Mouse (Mus musculus) heart, embryonic 11.5 days (tissue): Measurements from ENCODE around the gene Aifm3. TPM values are rescaled to one million over a fixed set of nuclear protein-coding genes. Genes with fewer than 3 reads are reported as not detected.

Experiments
- ATAC-seq: fragments of 200-750 bp; cut with Nextera tagmentation; replicated peaks from 2 replicates; pipeline ENCODE4 v1.8.0; 2017; ENCODE audit warnings: moderate library complexity; ENCODE audit not compliant: insufficient number of reproducible peaks, low FRiP score, low TSS enrichment
- H3K27ac ChIP-seq: fragments of 300-500 bp; sonication (generic); 2 replicates; pipeline ENCODE4 v1.5.1; 2014; ENCODE audit warnings: mild to moderate bottlenecking, low read depth, low read length
- H3K27me3 ChIP-seq: fragments of 300-500 bp; sonication (generic); 2 replicates; pipeline ENCODE4 v1.6.1; 2014; ENCODE audit warnings: mild to moderate bottlenecking, low read length, mixed read lengths; ENCODE audit not compliant: control insufficient read depth, insufficient read depth
- H3K36me3 ChIP-seq: fragments of 300-500 bp; sonication (generic); 2 replicates; pipeline ENCODE4 v1.6.1; 2014; ENCODE audit warnings: mild to moderate bottlenecking, low read length, moderate library complexity, mixed read lengths; ENCODE audit not compliant: control insufficient read depth, insufficient read depth
- H3K4me1 ChIP-seq: fragments of 300-500 bp; sonication (generic); 2 replicates; pipeline ENCODE4 v1.6.1; 2014; ENCODE audit warnings: low read length; ENCODE audit not compliant: control insufficient read depth, insufficient read depth
- H3K4me2 ChIP-seq: fragments of 300-500 bp; sonication (generic); 2 replicates; pipeline ENCODE4 v1.6.1; 2014; ENCODE audit warnings: mild to moderate bottlenecking, moderate library complexity
- H3K4me3 ChIP-seq: fragments of 300-500 bp; sonication (generic); 2 replicates; pipeline ENCODE4 v1.5.1; 2014; ENCODE audit warnings: low read depth, low read length
- H3K9ac ChIP-seq: fragments of 300-500 bp; sonication (generic); 2 replicates; pipeline ENCODE4 v1.6.1; 2014; ENCODE audit warnings: mild to moderate bottlenecking, low read depth, low read length, moderate library complexity
- H3K9me3 ChIP-seq: fragments of 300-500 bp; sonication (generic); replicated peaks from 2 replicates; pipeline ENCODE4 v1.6.1; 2016; ENCODE audit warnings: low read length; ENCODE audit not compliant: control insufficient read depth
- WGBS: fragments of 180-500 bp; shearing (Covaris S2); extraction: QIAGEN DNeasy Blood & Tissue Kit; methylation state at CpG from one replicate; pipeline ENCODE4 v1.1.7; 2014; ENCODE audit not compliant: insufficient replicate concordance; 5-methylcytosine and 5-hydroxymethylcytosine counted together
- polyA plus RNA-seq: library from polyadenylated mRNA; unstranded; fragments of >200 nt; fragmentation: Nextera tagmentation; extraction: Ambion mirVana; gene quantifications from 2 replicates; pipeline ENCODE4 v1.2.1, GENCODE M21; 2014

Aifm3 gene
- polyA plus RNA-seq, 1 experiment from 2014 or later = 0.54 TPM

DNA sequence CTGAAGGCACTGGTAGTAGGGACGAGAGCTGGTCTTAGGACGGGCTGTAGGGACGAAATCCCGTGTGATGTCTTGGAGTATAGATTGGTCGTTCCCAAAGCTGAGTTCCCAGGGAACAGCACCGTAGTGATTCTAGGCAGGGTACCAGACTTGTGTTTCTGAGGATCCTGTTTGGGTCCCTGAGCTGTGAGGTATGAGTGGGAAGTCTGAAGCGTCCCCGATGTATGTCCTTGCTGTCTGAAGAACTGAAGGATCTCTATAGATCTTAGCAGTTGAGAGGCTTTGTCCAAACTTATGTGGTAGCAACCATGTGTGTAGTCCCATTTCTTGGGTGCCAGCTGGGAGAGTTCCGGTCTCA, 19.8 kb downstream of the Aifm3 start:
- peak overlapping the region; percentile 82 for H3K4me3 ChIP-seq
- 11% methylated on average over 9 of the region's 9 CpGs for WGBS
- H3K9ac ChIP-seq = peak overlapping the region; percentile 88
- ATAC-seq = no peak; the same call in 1 of the 2 replicates
- H3K36me3 ChIP-seq = peaks cover 7% of the 10 kb centered on the region; the same call in 1 of the 2 replicates
- H3K4me1 ChIP-seq = peaks cover 14% of the 10 kb centered on the region
- H3K4me2 ChIP-seq = peak overlapping the region; percentile 88
- H3K27ac ChIP-seq = peak overlapping the region; percentile 93; the same call in 1 of the 2 replicates
- H3K27me3 ChIP-seq = no peaks in the 10 kb centered on the region
- no peaks in the 10 kb centered on the region for H3K9me3 ChIP-seq

DNA sequence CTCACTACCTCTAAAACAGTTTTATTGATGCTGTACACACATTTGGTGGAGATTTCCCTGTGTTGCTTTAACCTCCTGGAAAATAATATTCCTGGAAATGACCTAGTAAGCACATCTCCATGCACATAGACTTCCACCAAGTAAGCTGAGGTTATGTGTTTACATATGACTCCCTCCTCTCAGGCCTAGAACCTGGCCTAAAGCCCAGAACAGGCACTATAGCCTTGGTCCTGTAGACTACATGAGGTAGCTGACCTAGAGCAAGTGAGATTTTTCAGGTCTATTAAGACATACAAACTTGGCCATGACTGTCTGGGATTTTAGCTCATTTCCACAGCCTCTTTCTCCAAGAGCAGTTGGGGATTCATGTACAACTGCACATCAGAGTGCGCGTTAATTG, 20.7 kb downstream of the Aifm3 start:
- H3K4me3 ChIP-seq = no peak overlapping the region

DNA sequence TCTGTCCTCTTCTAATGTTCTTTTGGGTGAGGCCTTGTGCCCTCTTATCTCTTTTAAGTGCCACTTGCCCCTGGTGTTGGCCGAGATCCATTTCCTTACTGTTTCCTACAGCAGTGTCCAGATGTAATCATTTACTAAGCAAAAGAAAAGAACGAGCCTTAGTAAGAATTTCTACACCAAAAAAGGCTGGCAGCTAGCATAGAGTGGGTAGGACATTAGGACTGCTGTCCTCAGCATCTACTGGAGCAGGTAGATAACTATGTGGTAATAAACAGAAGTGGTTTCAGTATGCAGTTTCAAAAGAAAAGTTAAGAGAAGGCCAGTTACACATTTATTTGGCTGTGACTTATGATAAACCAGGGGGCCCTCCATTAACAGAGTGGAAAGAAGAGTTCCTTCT, 21.3 kb downstream of the Aifm3 start:
- Histone ChIP-seq H3K4me2 (no peak overlapping the region), H3K4me1 (peaks cover 14% of the 10 kb centered on the region), H3K27me3 (no peaks in the 10 kb centered on the region), H3K36me3 (peaks cover 7% of the 10 kb centered on the region; the same call in 1 of the 2 replicates), H3K27ac (no peak overlapping the region), H3K9me3 (no peaks in the 10 kb centered on the region), H3K4me3 (no peak overlapping the region), H3K9ac (no peak overlapping the region)
- WGBS = 68% methylated on average over 2 of the region's 2 CpGs
- ATAC-seq = no peak

More for the DNA sequence above, 20.7 kb downstream of the Aifm3 start:
- Histone ChIP-seq H3K27ac (no peak overlapping the region), H3K4me1 (peaks cover 14% of the 10 kb centered on the region), H3K27me3 (no peaks in the 10 kb centered on the region), H3K36me3 (peaks cover 7% of the 10 kb centered on the region; the same call in 1 of the 2 replicates), H3K9me3 (no peaks in the 10 kb centered on the region), H3K9ac (no peak overlapping the region), H3K4me2 (peak overlapping the region; percentile 88; the same call in 1 of the 2 replicates)
- 96% methylated on average over 2 of the region's 2 CpGs for WGBS
- ATAC-seq = no peak

DNA sequence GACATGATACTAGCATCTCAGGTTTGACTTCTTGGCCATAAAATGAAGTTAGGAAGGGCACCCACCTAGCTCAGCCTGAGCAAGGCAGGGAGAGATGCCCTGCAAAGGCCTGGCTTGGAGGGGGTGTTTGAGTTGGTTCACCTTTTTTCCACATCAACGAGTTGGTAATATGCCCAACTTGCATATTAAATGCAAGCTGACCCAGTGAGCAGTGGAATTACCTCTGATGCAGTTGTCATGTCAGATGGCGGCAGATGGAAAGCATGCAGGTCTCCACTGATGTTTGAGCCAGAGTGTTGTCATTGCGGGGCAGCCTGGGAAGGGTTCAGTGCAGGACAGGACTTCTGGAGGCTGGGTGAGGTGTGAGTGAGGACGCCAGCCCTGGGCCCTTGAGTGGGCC, 22.0 kb downstream of the Aifm3 start:
- Histone ChIP-seq H3K9ac (no peak overlapping the region), H3K27me3 (no peaks in the 10 kb centered on the region), H3K9me3 (no peaks in the 10 kb centered on the region), H3K4me3 (no peak overlapping the region), H3K27ac (no peak overlapping the region), H3K36me3 (peaks cover 12% of the 10 kb centered on the region), H3K4me2 (no peak overlapping the region), H3K4me1 (peaks cover 14% of the 10 kb centered on the region)
- ATAC-seq = no peak
- WGBS = 91% methylated on average over 4 of the region's 4 CpGs

DNA sequence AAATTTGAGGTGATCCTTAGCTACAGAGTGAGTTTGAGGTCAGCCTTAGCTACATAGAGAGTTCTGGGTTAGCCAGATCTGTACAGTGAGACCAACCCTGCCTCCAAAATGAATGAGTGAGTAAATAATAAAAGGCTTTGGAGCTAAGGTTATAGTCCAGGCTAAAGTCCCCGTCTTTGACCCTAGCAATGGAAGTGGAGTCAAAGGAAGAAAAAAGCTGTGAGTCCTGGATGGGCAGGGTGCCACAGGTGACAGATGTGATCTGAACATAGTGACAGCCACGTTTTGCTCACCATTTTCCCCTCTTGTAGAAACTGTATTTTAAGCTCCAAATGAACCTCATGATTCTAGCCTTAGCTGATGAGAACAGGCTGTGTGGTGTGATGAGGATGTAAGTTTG, 29.5 kb downstream of the Aifm3 start:
- WGBS = 83% methylated on average over 2 of the region's 2 CpGs
- no peak overlapping the region for H3K9ac ChIP-seq
- no peak overlapping the region for H3K27ac ChIP-seq
- no peaks in the 10 kb centered on the region for H3K27me3 ChIP-seq
- no peaks in the 10 kb centered on the region for H3K4me1 ChIP-seq
- no peak overlapping the region for H3K4me3 ChIP-seq
- H3K9me3 ChIP-seq = no peaks in the 10 kb centered on the region
- no peak overlapping the region for H3K4me2 ChIP-seq
- H3K36me3 ChIP-seq = peaks cover 38% of the 10 kb centered on the region
- ATAC-seq = no peak

DNA sequence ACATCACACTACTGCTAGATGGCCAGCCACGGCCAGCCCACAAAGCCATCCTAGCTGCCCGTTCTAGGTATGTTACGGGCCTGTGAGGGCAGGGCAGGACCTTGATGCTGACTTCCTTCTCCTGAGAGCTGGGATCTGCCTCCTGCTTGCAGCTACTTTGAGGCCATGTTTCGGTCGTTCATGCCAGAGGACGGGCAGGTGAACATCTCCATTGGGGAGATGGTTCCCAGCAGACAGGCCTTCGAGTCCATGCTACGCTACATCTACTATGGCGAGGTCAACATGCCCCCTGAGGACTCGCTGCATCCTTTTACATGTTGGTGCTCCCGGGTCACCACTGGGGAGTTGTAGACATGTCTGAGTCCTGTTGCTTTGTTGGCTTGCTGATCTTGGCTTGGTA, 34.7 kb downstream of the Aifm3 start:
- Histone ChIP-seq H3K9ac (no peak overlapping the region), H3K4me3 (no peak overlapping the region), H3K36me3 (peaks cover 54% of the 10 kb centered on the region), H3K27me3 (no peaks in the 10 kb centered on the region), H3K27ac (no peak overlapping the region), H3K9me3 (no peaks in the 10 kb centered on the region), H3K4me1 (0 out of 2 replicates have a peak, but pooled peaks cover 3% of the 10 kb centered on the region), H3K4me2 (no peak overlapping the region)
- 90% methylated on average over 11 of the region's 11 CpGs for WGBS
- no peak for ATAC-seq

DNA sequence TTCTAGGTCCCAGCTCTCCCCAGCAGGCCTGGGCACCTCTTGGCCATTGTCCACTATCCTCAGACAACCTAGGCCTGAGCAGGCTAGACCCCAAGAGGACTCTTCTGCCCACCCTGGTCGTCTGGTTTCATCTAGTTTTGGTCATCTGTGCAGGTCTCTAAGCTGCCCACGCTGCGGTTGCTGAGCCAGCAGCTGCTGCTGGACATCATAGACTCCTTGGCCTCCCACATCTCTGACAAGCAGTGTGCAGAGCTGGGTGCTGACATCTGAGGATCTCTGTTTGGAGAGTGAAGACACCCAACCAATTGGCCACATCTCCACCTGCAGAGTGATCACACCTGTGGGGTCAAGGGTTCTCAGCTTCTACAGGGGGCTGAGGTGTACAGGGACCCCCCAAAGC, 36.1 kb downstream of the Aifm3 start:
- peaks cover 10% of the 10 kb centered on the region for H3K4me1 ChIP-seq
- H3K4me2 ChIP-seq = no peak overlapping the region
- H3K9ac ChIP-seq = no peak overlapping the region
- H3K9me3 ChIP-seq = no peaks in the 10 kb centered on the region
- WGBS = 81% methylated on average over 3 of the region's 3 CpGs
- ATAC-seq = no peak
- no peaks in the 10 kb centered on the region for H3K27me3 ChIP-seq
- peaks cover 48% of the 10 kb centered on the region for H3K36me3 ChIP-seq
- H3K4me3 ChIP-seq = no peak overlapping the region
- H3K27ac ChIP-seq = no peak overlapping the region

DNA sequence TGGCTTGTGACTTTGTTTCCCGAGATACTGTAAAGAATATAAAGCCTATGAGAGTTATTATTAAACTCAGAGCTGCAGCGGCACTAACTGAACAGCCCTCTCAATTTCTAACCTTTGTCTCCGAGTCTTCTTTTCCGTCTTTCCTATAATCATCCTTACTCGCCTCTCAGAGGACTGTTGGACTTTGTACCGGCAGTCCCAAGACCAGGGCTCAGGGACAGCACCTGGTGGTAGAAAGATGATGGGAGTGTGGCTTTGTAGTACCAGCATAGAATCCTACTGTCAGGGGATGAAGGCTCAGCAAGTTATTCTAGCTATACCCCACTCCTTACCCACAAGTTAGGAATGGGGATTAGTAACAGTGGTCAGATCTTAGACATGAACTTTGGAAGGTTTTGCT, 36.8 kb downstream of the Aifm3 start:
- Histone ChIP-seq H3K9ac (no peak overlapping the region), H3K27me3 (no peaks in the 10 kb centered on the region), H3K9me3 (no peaks in the 10 kb centered on the region), H3K4me1 (peaks cover 10% of the 10 kb centered on the region), H3K36me3 (peaks cover 45% of the 10 kb centered on the region), H3K27ac (no peak overlapping the region), H3K4me3 (no peak overlapping the region), H3K4me2 (no peak overlapping the region)
- no peak for ATAC-seq
- WGBS = 87% methylated on average over 6 of the region's 6 CpGs

DNA sequence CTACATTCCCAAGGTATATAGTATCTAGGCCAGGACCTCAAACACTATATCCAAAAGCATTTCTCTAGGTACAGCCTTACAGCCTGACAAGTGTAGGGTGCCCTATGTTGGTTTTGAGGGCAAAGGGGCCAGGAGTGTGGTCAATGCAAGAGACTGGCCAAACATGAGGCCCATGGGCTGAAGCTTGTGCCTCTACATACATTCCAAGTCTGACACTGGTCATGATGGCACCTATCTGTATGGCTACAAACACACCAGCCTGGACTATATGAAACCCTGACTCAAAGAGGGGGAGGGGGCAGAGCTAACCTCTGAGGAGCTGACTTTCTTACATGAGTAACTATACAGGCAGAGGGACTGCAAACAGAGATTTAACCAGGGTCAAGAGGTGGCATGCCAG, 38.2 kb downstream of the Aifm3 start:
- H3K4me2 ChIP-seq = no peak overlapping the region
- peaks cover 16% of the 10 kb centered on the region for H3K4me1 ChIP-seq
- no peak overlapping the region for H3K9ac ChIP-seq
- H3K27me3 ChIP-seq = no peaks in the 10 kb centered on the region
- H3K36me3 ChIP-seq = peaks cover 33% of the 10 kb centered on the region
- H3K9me3 ChIP-seq = no peaks in the 10 kb centered on the region
- no peak overlapping the region for H3K27ac ChIP-seq
- no peak for ATAC-seq
- H3K4me3 ChIP-seq = no peak overlapping the region
